26 mouse cellular contexts compared by ENCODE assay signal in genomic region chr16:82700922-82701321, GRCm38 (mm10).
A peak's percentile ranks its signal among the peaks of the same experiment; 100 is the strongest.
DNase-seq lines count a peak whose midpoint lies in the region; ATAC-seq and TF ChIP-seq lines count a peak whose summit lies in the region.
"Had no signal": no experiment of that assay in that cellular context is flagged by ENCODE, and none has a peak within 500 bp of the region (broad histone marks: within the 10 kb centered on the region; RNA-seq: fewer than 3 reads in every experiment).

No protein-coding gene starts in this region.

- ATAC-seq in cerebellum, adult (ENCODE audit: insufficient number of reproducible peaks, low FRiP score, low TSS enrichment), result no peak
- ATAC-seq in limb, embryonic 13.5 days (ENCODE audit: low FRiP score, low read depth), result peak; percentile 59
- ATAC-seq: forebrain, embryonic 15.5 days; inflammation-experienced regulatory T-cells, adult 6 months had no signal

- no peaks in the 10 kb centered on the region for H3K27me3 ChIP-seq in limb, embryonic 13.5 days
- H3K27me3 ChIP-seq in limb, embryonic 10.5 days (ENCODE audit: low read depth, poor library complexity, severe bottlenecking), result no peaks in the 10 kb centered on the region
- H3K27me3 ChIP-seq: CH12.LX; forebrain, embryonic 15.5 days; heart, embryonic 12.5 days; liver, embryonic 15.5 days; lung, embryonic 15.5 days; midbrain, embryonic 12.5 days had no signal

- no peak overlapping the region for H3K4me3 ChIP-seq in limb, embryonic 13.5 days
- H3K4me3 ChIP-seq in limb, embryonic 10.5 days, result no peak overlapping the region
- H3K4me3 ChIP-seq: forebrain, embryonic 15.5 days; gastrocnemius, adult 2 months; heart, embryonic 12.5 days; liver, embryonic 15.5 days; lung, embryonic 15.5 days; midbrain, embryonic 12.5 days had no signal

- peak; percentile 3 to 31 for DNase-seq in adrenal gland, adult (ENCODE audit: inconsistent age in 2 of 2, low spot score in 1 of 2)
- DNase-seq in adrenal gland, adult 8-10 months, result no peak
- DNase-seq in cerebellum, postnatal 25 days, result peak; percentile 13 to 41
- DNase-seq in limb, embryonic 10.5 days (ENCODE audit: low spot score), result no peak
- DNase-seq in brain, embryonic 14.5 days (ENCODE audit: low read depth), result peak; percentile 43
- DNase-seq in urinary bladder, postnatal 25 days (ENCODE audit: low spot score), result no peak
- DNase-seq: cerebellum, adult 9-11 months; gastrocnemius, adult 2 months; gastrocnemius, postnatal 36 days; heart, adult 18-20 months; heart, postnatal 4 days; kidney, adult 11 months; kidney, postnatal 14 days; lung, postnatal 36 days; retina, postnatal 1 day; right cerebral cortex, postnatal 14 days had no signal

- 57% methylated on average over 2 of the region's 2 CpGs for WGBS in limb, embryonic 13.5 days
- WGBS in limb, embryonic 10.5 days, result 87% methylated on average over 2 of the region's 2 CpGs

- no peak overlapping the region for H3K27ac ChIP-seq in limb, embryonic 13.5 days
- H3K27ac ChIP-seq in limb, embryonic 10.5 days, result no peak overlapping the region
- H3K27ac ChIP-seq: forebrain, embryonic 15.5 days; gastrocnemius, adult 2 months; hindbrain, embryonic 14.5 days; liver, embryonic 15.5 days; lung, embryonic 15.5 days; midbrain, embryonic 12.5 days had no signal

- H3K36me3 ChIP-seq in limb, embryonic 13.5 days, result no peaks in the 10 kb centered on the region
- no peaks in the 10 kb centered on the region for H3K36me3 ChIP-seq in limb, embryonic 10.5 days
- H3K36me3 ChIP-seq: forebrain, embryonic 15.5 days; heart, embryonic 12.5 days; liver, embryonic 15.5 days; lung, embryonic 15.5 days; midbrain, embryonic 12.5 days had no signal

- no peak for TF ChIP-seq POLR2A in brain, embryonic 14.5 days (IDR thresholded peaks at IDR 0.05; ENCODE audit: borderline replicate concordance, extremely low read depth, insufficient read depth, insufficient read length, poor library complexity, severe bottlenecking)

- H3K4me1 ChIP-seq in limb, embryonic 13.5 days, result no peaks in the 10 kb centered on the region
- H3K4me1 ChIP-seq in limb, embryonic 10.5 days, result no peaks in the 10 kb centered on the region
- H3K4me1 ChIP-seq: forebrain, embryonic 15.5 days; heart, embryonic 12.5 days; liver, embryonic 15.5 days; lung, embryonic 15.5 days; midbrain, embryonic 12.5 days had no signal

- no peaks in the 10 kb centered on the region for H3K9me3 ChIP-seq in limb, embryonic 13.5 days
- no peaks in the 10 kb centered on the region for H3K9me3 ChIP-seq in limb, embryonic 10.5 days (replicated peaks)
- H3K9me3 ChIP-seq: forebrain, embryonic 15.5 days; heart, embryonic 12.5 days; liver, embryonic 15.5 days; lung, embryonic 15.5 days; midbrain, embryonic 12.5 days had no signal

- no peak overlapping the region for H3K4me2 ChIP-seq in limb, embryonic 13.5 days (replicated peaks)
- H3K4me2 ChIP-seq: forebrain, embryonic 15.5 days; heart, embryonic 12.5 days; hindbrain, embryonic 14.5 days; liver, embryonic 15.5 days; lung, embryonic 15.5 days; midbrain, embryonic 12.5 days had no signal

- H3K9ac ChIP-seq in limb, embryonic 13.5 days, result no peak overlapping the region
- H3K9ac ChIP-seq: forebrain, embryonic 15.5 days; heart, embryonic 12.5 days; hindbrain, embryonic 14.5 days; liver, embryonic 15.5 days; lung, embryonic 15.5 days; midbrain, embryonic 12.5 days had no signal

- no peak for TF ChIP-seq CTCF in brain, embryonic 14.5 days (IDR thresholded peaks at IDR 0.05; ENCODE audit: borderline replicate concordance, extremely low read depth, insufficient read depth, insufficient read length)

Comparison
In these comparisons a context has a peak if more than half of its experiments do, and no peak if none do; other contexts are left out.
1. DNase-seq: peak in adrenal gland, adult (2 of 2), cerebellum, postnatal 25 days (2 of 2) and brain, embryonic 14.5 days (single experiment); none in adrenal gland, adult 8-10 months (single experiment), limb, embryonic 10.5 days (single experiment) and urinary bladder, postnatal 25 days (single experiment).